Mouse (Mus musculus): ENCODE measurements around the gene Pcyt2. TPM values are rescaled to one million over a fixed set of nuclear protein-coding genes. Genes with fewer than 3 reads are reported as not detected.

Gene Pcyt2
- 164 and 174 TPM in 2 replicates for polyA plus RNA-seq (2015; fragmentation: Nextera tagmentation; extraction: Ambion mirVana)

GRCm38 (mm10) chr11:120617519-120618112, at the start of gene Pcyt2:
Pcyt2 (minus strand) TSS chr11:120617936.
- peak within 1 kb of the TSS; percentile 69 for H3K27ac ChIP-seq (ENCODE audit: low read length)
- under 1% methylated on average over 56 of the region's 56 CpGs for WGBS

GRCm38 (mm10) chr11:120666617-120667016, 48.9 kb upstream of the Pcyt2 start:
- 3% methylated on average over 3 of the region's 3 CpGs for WGBS
- ATAC-seq (ENCODE audit: low FRiP score, low TSS enrichment): no peak
- no peak overlapping the region for H3K4me3 ChIP-seq (ENCODE audit: low read length)
- H3K27me3 ChIP-seq (ENCODE audit: insufficient read depth, low read length): peaks cover 19% of the 10 kb centered on the region
- no peaks in the 10 kb centered on the region for H3K36me3 ChIP-seq (ENCODE audit: insufficient read depth, low read length)
- no peak overlapping the region for H3K9ac ChIP-seq (replicated peaks; ENCODE audit: low read length)
- no peak overlapping the region for H3K27ac ChIP-seq (ENCODE audit: low read length)
- H3K4me1 ChIP-seq (ENCODE audit: insufficient read depth, low read length): no peaks in the 10 kb centered on the region
- no peak overlapping the region for H3K4me2 ChIP-seq (replicated peaks; ENCODE audit: low read depth, low read length)
- H3K9me3 ChIP-seq (ENCODE audit: low read length): no peaks in the 10 kb centered on the region

More at GRCm38 (mm10) chr11:120617519-120618112, at the start of gene Pcyt2:
- H3K9ac ChIP-seq (replicated peaks; ENCODE audit: low read length): peak within 1 kb of the TSS; percentile 72
- ATAC-seq (ENCODE audit: low FRiP score, low TSS enrichment): peak; percentile 94
- H3K27me3 ChIP-seq (ENCODE audit: insufficient read depth, low read length): no peaks in the 10 kb centered on the region
- no peaks in the 10 kb centered on the region for H3K9me3 ChIP-seq (ENCODE audit: low read length)
- peaks cover 49% of the 10 kb centered on the region for H3K36me3 ChIP-seq (ENCODE audit: insufficient read depth, low read length)
- peak within 1 kb of the TSS; percentile 81 for H3K4me2 ChIP-seq (replicated peaks; ENCODE audit: low read depth, low read length)
- H3K4me3 ChIP-seq (ENCODE audit: low read length): peak within 1 kb of the TSS; percentile 67
- H3K4me1 ChIP-seq (ENCODE audit: insufficient read depth, low read length): peaks cover 11% of the 10 kb centered on the region

GRCm38 (mm10) chr11:120665406-120665805, 47.7 kb upstream of the Pcyt2 start:
- peak; percentile 30; the same call in 1 of the 2 replicates for ATAC-seq (ENCODE audit: low FRiP score, low TSS enrichment)
- 71% methylated on average over 3 of the region's 3 CpGs for WGBS
- Histone ChIP-seq H3K4me3 (ENCODE audit: low read length) (no peak overlapping the region), H3K27ac (ENCODE audit: low read length) (no peak overlapping the region), H3K4me2 (replicated peaks; ENCODE audit: low read depth, low read length) (no peak overlapping the region), H3K9me3 (ENCODE audit: low read length) (no peaks in the 10 kb centered on the region), H3K9ac (replicated peaks; ENCODE audit: low read length) (no peak overlapping the region; the same call in 1 of the 2 replicates), H3K27me3 (ENCODE audit: insufficient read depth, low read length) (peaks cover 31% of the 10 kb centered on the region), H3K36me3 (ENCODE audit: insufficient read depth, low read length) (no peaks in the 10 kb centered on the region), H3K4me1 (ENCODE audit: insufficient read depth, low read length) (peaks cover 10% of the 10 kb centered on the region; the same call in 1 of the 2 replicates)

GRCm38 (mm10) chr11:120663714-120664113, 46.0 kb upstream of the Pcyt2 start:
- H3K9me3 ChIP-seq (ENCODE audit: low read length): no peaks in the 10 kb centered on the region
- H3K4me3 ChIP-seq (ENCODE audit: low read length): no peak overlapping the region
- no peak overlapping the region for H3K4me2 ChIP-seq (replicated peaks; ENCODE audit: low read depth, low read length)
- no peaks in the 10 kb centered on the region for H3K36me3 ChIP-seq (ENCODE audit: insufficient read depth, low read length)
- WGBS: 93% methylated on average over 5 of the region's 5 CpGs
- ATAC-seq (ENCODE audit: low FRiP score, low TSS enrichment): no peak
- H3K27ac ChIP-seq (ENCODE audit: low read length): no peak overlapping the region
- H3K4me1 ChIP-seq (ENCODE audit: insufficient read depth, low read length): peaks cover 17% of the 10 kb centered on the region; the same call in 1 of the 2 replicates
- peaks cover 48% of the 10 kb centered on the region for H3K27me3 ChIP-seq (ENCODE audit: insufficient read depth, low read length)
- no peak overlapping the region for H3K9ac ChIP-seq (replicated peaks; ENCODE audit: low read length)

GRCm38 (mm10) chr11:120662759-120663158, 45.0 kb upstream of the Pcyt2 start:
- H3K4me3 ChIP-seq (ENCODE audit: low read length): no peak overlapping the region
- H3K27me3 ChIP-seq (ENCODE audit: insufficient read depth, low read length): peaks cover 58% of the 10 kb centered on the region
- H3K9me3 ChIP-seq (ENCODE audit: low read length): no peaks in the 10 kb centered on the region
- H3K4me1 ChIP-seq (ENCODE audit: insufficient read depth, low read length): peaks cover 17% of the 10 kb centered on the region; the same call in 1 of the 2 replicates
- 78% methylated on average over 6 of the region's 6 CpGs for WGBS
- H3K9ac ChIP-seq (replicated peaks; ENCODE audit: low read length): no peak overlapping the region
- no peak overlapping the region for H3K27ac ChIP-seq (ENCODE audit: low read length)
- H3K36me3 ChIP-seq (ENCODE audit: insufficient read depth, low read length): no peaks in the 10 kb centered on the region
- no peak for ATAC-seq (ENCODE audit: low FRiP score, low TSS enrichment)
- H3K4me2 ChIP-seq (replicated peaks; ENCODE audit: low read depth, low read length): no peak overlapping the region

- Histone ChIP-seq H3K36me3 (ENCODE audit: insufficient read depth, low read length) (no peaks in the 10 kb centered on the region), H3K4me1 (ENCODE audit: insufficient read depth, low read length) (peaks cover 17% of the 10 kb centered on the region; the same call in 1 of the 2 replicates), H3K9me3 (ENCODE audit: low read length) (no peaks in the 10 kb centered on the region), H3K27ac (ENCODE audit: low read length) (no peak within 1 kb of the TSS), H3K4me3 (ENCODE audit: low read length) (peak within 1 kb of the TSS; percentile 52), H3K9ac (replicated peaks; ENCODE audit: low read length) (peak within 1 kb of the TSS; percentile 53), H3K27me3 (ENCODE audit: insufficient read depth, low read length) (peaks cover 64% of the 10 kb centered on the region), H3K4me2 (replicated peaks; ENCODE audit: low read depth, low read length) (peak within 1 kb of the TSS; percentile 69)
- WGBS: under 1% methylated on average over 35 of the region's 35 CpGs
- ATAC-seq (ENCODE audit: low FRiP score, low TSS enrichment): 0 out of 2 replicates have a peak, but pooled peaks have one; percentile 6
Observed at GRCm38 (mm10) chr11:120661076-120661460, 43.3 kb upstream of the Pcyt2 start, which contains the start of gene Notum. Notum (minus strand) TSS chr11:120661175.

GRCm38 (mm10) chr11:120660301-120661075, 42.8 kb upstream of the Pcyt2 start:
- peak; percentile 44; the same call in 1 of the 2 replicates for ATAC-seq (ENCODE audit: low FRiP score, low TSS enrichment)
- Histone ChIP-seq H3K4me2 (replicated peaks; ENCODE audit: low read depth, low read length) (peak overlapping the region; percentile 69), H3K36me3 (ENCODE audit: insufficient read depth, low read length) (no peaks in the 10 kb centered on the region), H3K4me1 (ENCODE audit: insufficient read depth, low read length) (peaks cover 17% of the 10 kb centered on the region; the same call in 1 of the 2 replicates), H3K9ac (replicated peaks; ENCODE audit: low read length) (peak overlapping the region; percentile 53), H3K27ac (ENCODE audit: low read length) (no peak overlapping the region), H3K9me3 (ENCODE audit: low read length) (no peaks in the 10 kb centered on the region), H3K4me3 (ENCODE audit: low read length) (peak overlapping the region; percentile 52), H3K27me3 (ENCODE audit: insufficient read depth, low read length) (peaks cover 64% of the 10 kb centered on the region)
- under 1% methylated on average over 89 of the region's 95 CpGs for WGBS

GRCm38 (mm10) chr11:120659509-120660300, 42.0 kb upstream of the Pcyt2 start:
- ATAC-seq (ENCODE audit: low FRiP score, low TSS enrichment): 0 out of 2 replicates have a peak, but pooled peaks have one; percentile 3
- Histone ChIP-seq H3K4me3 (ENCODE audit: low read length) (peak overlapping the region; percentile 52), H3K36me3 (ENCODE audit: insufficient read depth, low read length) (no peaks in the 10 kb centered on the region), H3K4me1 (ENCODE audit: insufficient read depth, low read length) (peaks cover 17% of the 10 kb centered on the region; the same call in 1 of the 2 replicates), H3K27ac (ENCODE audit: low read length) (no peak overlapping the region), H3K9ac (replicated peaks; ENCODE audit: low read length) (peak overlapping the region; percentile 53), H3K27me3 (ENCODE audit: insufficient read depth, low read length) (peaks cover 64% of the 10 kb centered on the region), H3K9me3 (ENCODE audit: low read length) (no peaks in the 10 kb centered on the region), H3K4me2 (replicated peaks; ENCODE audit: low read depth, low read length) (peak overlapping the region; percentile 69)
- 2% methylated on average over 49 of the region's 50 CpGs for WGBS

- Histone ChIP-seq H3K27me3 (ENCODE audit: insufficient read depth, low read length) (peaks cover 64% of the 10 kb centered on the region), H3K4me2 (replicated peaks; ENCODE audit: low read depth, low read length) (peak overlapping the region; percentile 36; the same call in 1 of the 2 replicates), H3K9ac (replicated peaks; ENCODE audit: low read length) (no peak overlapping the region), H3K4me3 (ENCODE audit: low read length) (peak overlapping the region; percentile 22), H3K9me3 (ENCODE audit: low read length) (no peaks in the 10 kb centered on the region), H3K36me3 (ENCODE audit: insufficient read depth, low read length) (no peaks in the 10 kb centered on the region), H3K27ac (ENCODE audit: low read length) (no peak overlapping the region), H3K4me1 (ENCODE audit: insufficient read depth, low read length) (peaks cover 17% of the 10 kb centered on the region; the same call in 1 of the 2 replicates)
- WGBS: 3% methylated on average over 24 of the region's 24 CpGs
- ATAC-seq (ENCODE audit: low FRiP score, low TSS enrichment): no peak
Observed at GRCm38 (mm10) chr11:120658876-120659410, 41.2 kb upstream of the Pcyt2 start.

All from kidney, embryonic 16.5 days (tissue).